Mouse (Mus musculus): ENCODE results near the gene Akap12. TPM values are rescaled to one million over a fixed set of nuclear protein-coding genes. Genes with fewer than 3 reads are reported as not detected.

Akap12 gene
- polyA plus RNA-seq, 1 experiment = 0.01 TPM

- Histone ChIP-seq H3K9me3 (ENCODE audit: control insufficient read depth, low read length) (no peaks in the 10 kb centered on the region), H3K36me3 (ENCODE audit: control insufficient read depth) (peaks cover 54% of the 10 kb centered on the region), H3K4me1 (ENCODE audit: control insufficient read depth) (peaks cover 6% of the 10 kb centered on the region), H3K4me3 (replicated peaks) (no peak overlapping the region), H3K27me3 (ENCODE audit: control insufficient read depth) (no peaks in the 10 kb centered on the region)
- TF ChIP-seq TAL1 (IDR thresholded peaks at IDR 0.05; ENCODE audit: low read length) = no peak
- no peak for TF ChIP-seq GATA1 (IDR thresholded peaks at IDR 0.05; ENCODE audit: low read length)
These were observed 131.9 kb downstream of the Akap12 start for GRCm38 (mm10) chr10:4398058-4398457.

- Histone ChIP-seq H3K36me3 (ENCODE audit: control insufficient read depth) (peaks cover 52% of the 10 kb centered on the region), H3K4me1 (ENCODE audit: control insufficient read depth) (peaks cover 9% of the 10 kb centered on the region), H3K4me3 (replicated peaks) (no peak overlapping the region), H3K27me3 (ENCODE audit: control insufficient read depth) (no peaks in the 10 kb centered on the region), H3K9me3 (ENCODE audit: control insufficient read depth, low read length) (no peaks in the 10 kb centered on the region)
- TF ChIP-seq GATA1 (IDR thresholded peaks at IDR 0.05; ENCODE audit: low read length) (no peak), TAL1 (IDR thresholded peaks at IDR 0.05; ENCODE audit: low read length) (no peak)
These were observed 138.8 kb downstream of the Akap12 start for GRCm38 (mm10) chr10:4404895-4405491.

- TF ChIP-seq TAL1 (IDR thresholded peaks at IDR 0.05; ENCODE audit: low read length) = peak; percentile 33; the same call in 1 of the 3 replicates
- TF ChIP-seq GATA1 (IDR thresholded peaks at IDR 0.05; ENCODE audit: low read length) = no peak
- no peak overlapping the region for H3K4me3 ChIP-seq (replicated peaks)
- no peaks in the 10 kb centered on the region for H3K9me3 ChIP-seq (ENCODE audit: control insufficient read depth, low read length)
- H3K36me3 ChIP-seq (ENCODE audit: control insufficient read depth) = peaks cover 55% of the 10 kb centered on the region
- peaks cover 9% of the 10 kb centered on the region for H3K4me1 ChIP-seq (ENCODE audit: control insufficient read depth)
- H3K27me3 ChIP-seq (ENCODE audit: control insufficient read depth) = no peaks in the 10 kb centered on the region
These were observed 139.3 kb downstream of the Akap12 start for GRCm38 (mm10) chr10:4405511-4405910.

- Histone ChIP-seq H3K36me3 (ENCODE audit: control insufficient read depth) (peaks cover 59% of the 10 kb centered on the region), H3K4me3 (replicated peaks) (no peak overlapping the region), H3K27me3 (ENCODE audit: control insufficient read depth) (no peaks in the 10 kb centered on the region), H3K4me1 (ENCODE audit: control insufficient read depth) (peaks cover 9% of the 10 kb centered on the region), H3K9me3 (ENCODE audit: control insufficient read depth, low read length) (no peaks in the 10 kb centered on the region)
- TF ChIP-seq TAL1 (IDR thresholded peaks at IDR 0.05; ENCODE audit: low read length) (no peak), GATA1 (IDR thresholded peaks at IDR 0.05; ENCODE audit: low read length) (no peak)
These were observed 141.0 kb downstream of the Akap12 start for GRCm38 (mm10) chr10:4407191-4407590.

Other genes with a start within 250 kb of the Akap12 start
- 0.15 and 0.20 TPM in 2 replicates for gene Zbtb2, start 121.7 kb downstream of the Akap12 start, polyA plus RNA-seq (2012)
- 0.14 and 0.18 TPM in 2 replicates for gene Rmnd1, start 166.0 kb downstream of the Akap12 start, polyA plus RNA-seq (2012)
- 0.54 and 0.63 TPM in 2 replicates for gene Armt1, start 166.1 kb downstream of the Akap12 start, polyA plus RNA-seq (2012)
- gene Ccdc170, start 216.1 kb downstream of the Akap12 start, polyA plus RNA-seq (2012) = not detected in 2 replicates

All from erythroblast, embryonic 14.5 days (primary cell).